Mouse (Mus musculus) mammary gland, adult 2 months (tissue): ENCODE measurements around the gene Gm21760. TPM values are rescaled to one million over a fixed set of nuclear protein-coding genes. Genes with fewer than 3 reads are reported as not detected.

ENCODE experiments used
- polyA plus RNA-seq: library from polyadenylated mRNA; depleted of rRNA; stranded (reverse); fragments of >200 nt; gene quantifications from 2 replicates; pipeline ENCODE4 v1.2.3, GENCODE M21; 2012; ENCODE audit warnings: low replicate concordance; rRNA removed

Gene Gm21760
- not detected in 2 replicates for polyA plus RNA-seq

DNA sequence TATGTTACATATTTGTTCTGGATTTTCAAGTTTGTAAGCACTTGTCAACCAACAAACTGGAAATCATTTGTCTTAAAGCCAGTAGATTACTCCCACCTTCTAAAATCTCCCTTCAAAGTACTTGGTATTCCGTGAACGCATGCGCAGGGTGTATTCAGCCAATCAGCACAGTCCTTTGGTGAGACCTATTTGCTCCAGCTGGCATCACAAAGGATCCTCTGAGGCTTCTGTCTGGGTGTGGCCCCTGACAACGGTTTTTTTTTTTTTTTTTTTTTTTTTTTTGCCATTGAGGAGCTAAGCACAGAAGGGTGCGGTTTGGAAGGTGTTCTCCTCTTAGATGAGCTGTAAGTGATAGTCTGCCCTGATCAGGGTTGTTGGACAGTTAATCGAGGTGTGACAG lies at the start of gene Gm21760:
TSS of gene Gm21760 (plus strand) at position 301 of the 400 bp plus-strand sequence.

